Mouse (Mus musculus): ENCODE data around the gene Tspan10. TPM values are rescaled to one million over a fixed set of nuclear protein-coding genes. Genes with fewer than 3 reads are reported as not detected.

The Tspan10 gene
- total and polyA plus RNA-seq, 3 experiments: 0.29 to 0.65 TPM; not detected in 1

DNA sequence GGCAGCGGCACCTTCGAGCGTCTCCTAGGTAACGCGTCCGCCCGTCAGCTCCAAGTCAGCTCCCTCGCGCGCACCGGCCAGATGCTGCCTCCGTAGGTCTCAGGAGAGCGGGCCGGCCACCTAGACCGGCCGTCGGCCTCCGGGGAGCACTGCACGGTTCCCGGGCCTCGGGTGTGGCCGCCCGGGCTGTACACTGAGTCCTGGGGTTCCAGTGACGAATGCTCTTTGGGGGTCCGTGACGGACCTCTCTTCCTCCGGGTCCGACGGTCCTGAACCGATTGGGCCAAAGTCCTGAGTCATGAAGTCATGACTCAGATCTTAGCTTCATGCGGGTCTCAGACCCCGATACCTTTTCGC is 25.3 kb downstream of the Tspan10 start:
- Histone ChIP-seq H3K4me3 (ENCODE audit: control insufficient read depth in 1 of 2, insufficient read depth in 1 of 2, low read depth in 2 of 2, low read length in 2 of 2) (peak overlapping the region; percentile 79 to 80), H3K27ac (ENCODE audit: control insufficient read depth, low read depth, low read length) (peak overlapping the region; percentile 22; the same call in 1 of the 2 replicates), H3K36me3 (ENCODE audit: control insufficient read depth in 1 of 2, insufficient read depth in 2 of 2, low read length in 2 of 2) (peaks cover 1 to 11% of the 10 kb centered on the region in 2 experiments; a peak in 2 of 4 replicates)

DNA sequence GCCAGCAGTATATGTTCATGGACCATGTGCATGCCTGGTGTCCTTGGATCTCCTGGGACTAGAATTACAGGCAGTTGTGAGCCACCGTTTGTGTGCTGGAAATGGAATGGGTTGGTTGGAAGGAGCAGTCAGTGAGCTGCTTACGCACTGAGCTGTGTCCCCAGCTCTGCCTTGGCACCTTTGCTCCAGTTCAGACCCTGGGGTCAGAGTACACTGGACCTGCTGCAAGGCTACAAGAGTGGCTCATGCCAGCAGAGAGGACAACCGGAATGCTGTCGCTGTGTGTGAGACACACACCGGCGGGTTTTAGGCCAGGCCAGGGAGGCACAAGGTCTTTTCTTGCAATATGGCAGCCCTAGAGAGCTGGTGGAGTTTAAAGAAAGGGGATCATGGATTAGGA is 29.6 kb downstream of the Tspan10 start:
- no peak for DNase-seq (ENCODE audit: low read depth, low spot score)
- H3K27ac ChIP-seq (ENCODE audit: control insufficient read depth, low read depth, low read length): no peak overlapping the region
- H3K79me2 ChIP-seq (ENCODE audit: control insufficient read depth, insufficient read depth, low read length, poor library complexity): peaks cover 13% of the 10 kb centered on the region
- H3K27me3 ChIP-seq (ENCODE audit: control insufficient read depth in 1 of 2, insufficient read depth in 2 of 2, low read length in 2 of 2): no peaks in the 10 kb centered on the region
- H3K9me3 ChIP-seq (replicated peaks; ENCODE audit: insufficient read depth, low read length): no peaks in the 10 kb centered on the region
- peaks cover 6 to 10% of the 10 kb centered on the region in 2 experiments; a peak in 3 of 4 replicates for H3K36me3 ChIP-seq (ENCODE audit: control insufficient read depth in 1 of 2, insufficient read depth in 2 of 2, low read length in 2 of 2)
- H3K9ac ChIP-seq (ENCODE audit: control insufficient read depth, low read depth, low read length, poor library complexity, severe bottlenecking): no peak overlapping the region
- TF ChIP-seq ETS1 (IDR thresholded peaks at IDR 0.05; ENCODE audit: low read depth, low read length) (no peak), ELF1 (IDR thresholded peaks at IDR 0.05; ENCODE audit: low read depth, low read length) (no peak), EP300 (IDR thresholded peaks at IDR 0.05; ENCODE audit: low read depth in 1 of 2, low read length in 2 of 2) (no peak), USF2 (IDR thresholded peaks at IDR 0.05; ENCODE audit: borderline replicate concordance in 1 of 2, insufficient read depth in 1 of 2, low read depth in 1 of 2, low read length in 2 of 2) (no peak), RCOR1 (IDR thresholded peaks at IDR 0.05; ENCODE audit: low read depth, low read length) (no peak), GABPA (IDR thresholded peaks at IDR 0.05; ENCODE audit: low read depth, low read length) (no peak), RAD21 (IDR thresholded peaks at IDR 0.05; ENCODE audit: low read depth, low read length) (no peak), ZNF384 (IDR thresholded peaks at IDR 0.05; ENCODE audit: low read depth, low read length) (no peak), CHD2 (IDR thresholded peaks at IDR 0.05; ENCODE audit: low read length) (no peak), TCF12 (IDR thresholded peaks at IDR 0.05; ENCODE audit: low read depth, low read length) (no peak), TBP (IDR thresholded peaks at IDR 0.05; ENCODE audit: low read depth, low read length) (no peak), CTCF (IDR thresholded peaks at IDR 0.05 in 2 of 3, conservative IDR thresholded peaks at IDR 0.05 in 1 of 3; ENCODE audit: control insufficient read depth in 1 of 3, insufficient read depth in 1 of 3, low read depth in 2 of 3, low read length in 3 of 3, poor library complexity in 1 of 3, severe bottlenecking in 1 of 3) (no peak), KAT2A (conservative IDR thresholded peaks at IDR 0.05; ENCODE audit: low read depth, low read length) (no peak), SMC3 (IDR thresholded peaks at IDR 0.05; ENCODE audit: low read depth, low read length) (no peak), ZC3H11A (IDR thresholded peaks at IDR 0.05; ENCODE audit: low read depth, low read length) (no peak), USF1 (IDR thresholded peaks at IDR 0.05; ENCODE audit: low read depth, low read length) (no peak), UBTF (IDR thresholded peaks at IDR 0.05; ENCODE audit: borderline replicate concordance, insufficient read depth, low read depth, low read length) (no peak), HCFC1 (IDR thresholded peaks at IDR 0.05; ENCODE audit: low read depth, low read length) (no peak), NRF1 (IDR thresholded peaks at IDR 0.05; ENCODE audit: insufficient read depth, low read depth, low read length, poor library complexity, severe bottlenecking) (no peak)
- peaks cover 6 to 8% of the 10 kb centered on the region in 2 experiments for H3K4me1 ChIP-seq (ENCODE audit: control insufficient read depth in 1 of 2, insufficient read depth in 2 of 2, low read length in 2 of 2)
- no peak overlapping the region for H3K4me3 ChIP-seq (ENCODE audit: control insufficient read depth in 1 of 2, insufficient read depth in 1 of 2, low read depth in 2 of 2, low read length in 2 of 2)

More for the DNA sequence above, 25.3 kb downstream of the Tspan10 start:
- no peaks in the 10 kb centered on the region for H3K9me3 ChIP-seq (replicated peaks; ENCODE audit: insufficient read depth, low read length)
- peaks cover 8 to 12% of the 10 kb centered on the region in 2 experiments for H3K4me1 ChIP-seq (ENCODE audit: control insufficient read depth in 1 of 2, insufficient read depth in 2 of 2, low read length in 2 of 2)
- H3K27me3 ChIP-seq (ENCODE audit: control insufficient read depth in 1 of 2, insufficient read depth in 2 of 2, low read length in 2 of 2): no peaks in the 10 kb centered on the region
- peak overlapping the region; percentile 87 for H3K9ac ChIP-seq (ENCODE audit: control insufficient read depth, low read depth, low read length, poor library complexity, severe bottlenecking)
- DNase-seq (ENCODE audit: low read depth, low spot score): no peak
- H3K79me2 ChIP-seq (ENCODE audit: control insufficient read depth, insufficient read depth, low read length, poor library complexity): peaks cover 16% of the 10 kb centered on the region
- TF ChIP-seq MXI1 (IDR thresholded peaks at IDR 0.05; ENCODE audit: low read depth, low read length) (peak; percentile 38), CHD1 (IDR thresholded peaks at IDR 0.05; ENCODE audit: low read depth, low read length) (0 out of 2 replicates have a peak, but pooled peaks have one; percentile 66), BHLHE40 (IDR thresholded peaks at IDR 0.05; ENCODE audit: borderline replicate concordance, low read depth, low read length) (no peak), MAX (IDR thresholded peaks at IDR 0.05; ENCODE audit: low read length) (0 out of 2 replicates have a peak, but pooled peaks have one; percentile 6)

Measured in MEL (cell line).